Mouse (Mus musculus) hindbrain, embryonic 13.5 days (tissue): Measurements from ENCODE around the gene Rsl1d1. TPM values are rescaled to one million over a fixed set of nuclear protein-coding genes. Genes with fewer than 3 reads are reported as not detected.

Experiments used
- microRNA-seq: library from miRNA; unstranded; fragments of <30 nt; microRNA quantifications from one replicate; pipeline ENCODE4, GENCODE M21; 2016
- polyA plus RNA-seq: library from polyadenylated mRNA; unstranded; fragments of >200 nt; fragmentation: Nextera tagmentation; extraction: Ambion mirVana; gene quantifications from 2 replicates; pipeline ENCODE4 v1.2.1, GENCODE M21; 2015

Gene Rsl1d1
- polyA plus RNA-seq, 1 experiment from 2014 or later, result 144 TPM

Small RNA genes lying within 50 kb of the gene (microRNA-seq; reads per million reads assigned to microRNA genes)
- gene Gm23935, result 101 reads per million, percentile 49 among the genes with 10 or more reads in this experiment

Other genes starting within 250 kb of the Rsl1d1 start
- 145 TPM in 2 replicates for gene Snn, start 142.4 kb downstream of the Rsl1d1 start, polyA plus RNA-seq
- gene Litaf, start 137.2 kb downstream of the Rsl1d1 start, polyA plus RNA-seq, result 36.4 and 40.6 TPM in 2 replicates
- gene Txndc11, start 68.7 kb downstream of the Rsl1d1 start, polyA plus RNA-seq, result 25.7 and 27.9 TPM in 2 replicates
- 77.1 and 84.1 TPM in 2 replicates for gene Zc3h7a, start 26.9 kb downstream of the Rsl1d1 start, polyA plus RNA-seq
- gene Gspt1, start 51.0 kb upstream of the Rsl1d1 start, polyA plus RNA-seq, result 50.2 and 52.2 TPM in 2 replicates
- not detected in 2 replicates for gene Tnfrsf17, start 110.5 kb upstream of the Rsl1d1 start, polyA plus RNA-seq
- gene Snx29, start 119.6 kb upstream of the Rsl1d1 start, polyA plus RNA-seq, result 20.9 and 22.7 TPM in 2 replicates